Mouse (Mus musculus) liver, embryonic 14.5 days (tissue): ENCODE results near the gene Siae. TPM values are rescaled to one million over a fixed set of nuclear protein-coding genes. Genes with fewer than 3 reads are reported as not detected.

Experiments
- ATAC-seq: fragments of 200-750 bp; cut with Nextera tagmentation; 2 replicates; pipeline ENCODE4 v1.8.0; 2017; ENCODE audit warnings: moderate number of reproducible peaks, mild to moderate bottlenecking, moderate library complexity; ENCODE audit not compliant: insufficient read depth
- DNase-seq, 3 experiments: peaks; one replicate each; pipeline ENCODE4 v3.0.0-alpha.2; 2012 to 2013; ENCODE audit warnings: low read depth in 3 of 3, low spot score in 3 of 3
- H3K27ac ChIP-seq: fragments of 300-500 bp; sonication (generic); 2 replicates; pipeline ENCODE4 v1.5.1; 2014; ENCODE audit warnings: moderate library complexity, mild to moderate bottlenecking, control low read depth, inconsistent platforms
- H3K27me3 ChIP-seq: fragments of 300-500 bp; sonication (generic); 2 replicates; pipeline ENCODE4 v1.6.1; 2014; ENCODE audit warnings: mild to moderate bottlenecking, low read length, moderate library complexity; ENCODE audit not compliant: control insufficient read depth, insufficient read depth
- H3K36me3 ChIP-seq: fragments of 300-500 bp; sonication (generic); replicated peaks from 2 replicates; pipeline ENCODE4 v1.6.1; 2014; ENCODE audit warnings: low read depth; ENCODE audit not compliant: control insufficient read depth, insufficient read depth
- H3K4me1 ChIP-seq, 2 experiments: fragments of 200-500 bp in 1 of 2; fragments of 300-500 bp in 1 of 2; sonication (generic) in 1 of 2; replicated peaks; 2 replicates each; pipeline ENCODE4 v1.6.1; 2012 to 2014; ENCODE audit warnings: antibody characterized with exemption in 1 of 2, inconsistent platforms in 1 of 2, low read length in 1 of 2; ENCODE audit not compliant: control insufficient read depth in 2 of 2, insufficient read depth in 2 of 2
- H3K4me2 ChIP-seq: fragments of 300-500 bp; sonication (generic); 2 replicates; pipeline ENCODE4 v1.6.1; 2014; ENCODE audit warnings: low read depth, mild to moderate bottlenecking, control low read depth, moderate library complexity
- H3K4me3 ChIP-seq, 2 experiments: fragments of 200-500 bp in 1 of 2; fragments of 300-500 bp in 1 of 2; sonication (generic) in 1 of 2; 2 replicates each; pipeline ENCODE4 v1.5.1; 2012 to 2014; ENCODE audit warnings: low read depth in 2 of 2, low read length in 2 of 2, mild to moderate bottlenecking in 2 of 2, control low read depth in 1 of 2, inconsistent platforms in 1 of 2, moderate library complexity in 1 of 2; ENCODE audit not compliant: insufficient read depth in 1 of 2
- H3K9ac ChIP-seq: fragments of 300-500 bp; sonication (generic); replicated peaks from 2 replicates; pipeline ENCODE4 v1.6.1; 2014; ENCODE audit warnings: mild to moderate bottlenecking, control low read depth, moderate library complexity
- H3K9me3 ChIP-seq: fragments of 300-500 bp; sonication (generic); 2 replicates; pipeline ENCODE4 v1.6.1; 2016; ENCODE audit warnings: low read length, mixed read lengths; ENCODE audit not compliant: control insufficient read depth
- CTCF ChIP-seq: IDR thresholded peaks from 2 replicates; pipeline ENCODE4 v1.5.1; 2016; ENCODE audit warnings: antibody characterized with exemption, low read depth, control low read depth
- EP300 ChIP-seq: IDR thresholded peaks from 2 replicates; pipeline ENCODE4 v1.6.1; 2016; ENCODE audit warnings: antibody characterized with exemption, low read depth
- WGBS: fragments of 180-500 bp; shearing (Covaris S2); extraction: QIAGEN DNeasy Blood & Tissue Kit; methylation state at CpG from one replicate; pipeline ENCODE4 v1.1.7; 2014; ENCODE audit not compliant: insufficient replicate concordance; 5-methylcytosine and 5-hydroxymethylcytosine counted together
- polyA plus RNA-seq, 2 experiments: library from polyadenylated mRNA; depleted of rRNA in 1 of 2; stranded (reverse) in 1 of 2; unstranded in 1 of 2; fragments of >200 nt; fragmentation: Nextera tagmentation in 1 of 2; extraction: Ambion mirVana in 1 of 2; gene quantifications; 2 replicates each; pipeline versions ENCODE4 v1.2.1 to v1.2.3; 2012 to 2014

The Siae gene
- polyA plus RNA-seq, 2 experiments, result 2.2 to 5.7 TPM

GRCm38 (mm10) chr9:37656439-37656881 is 101.0 kb downstream of the Siae start:
- DNase-seq (peak in 1 of 3 experiments; percentile 31), ATAC-seq (peak; percentile 30; the same call in 1 of the 2 replicates)
- TF ChIP-seq CTCF (no peak), EP300 (no peak)
- peaks cover 3 to 11% of the 10 kb centered on the region in 2 experiments; a peak in 3 of 4 replicates for H3K4me1 ChIP-seq
- peak overlapping the region; percentile 87 for H3K9ac ChIP-seq
- whole genome bisulfite sequencing, result 1% methylated on average over 10 of the region's 10 CpGs
- peaks cover 19% of the 10 kb centered on the region for H3K36me3 ChIP-seq
- peak overlapping the region; percentile 83 for H3K4me2 ChIP-seq
- H3K4me3 ChIP-seq, result peak overlapping the region; percentile 81 to 86
- H3K27me3 ChIP-seq, result no peaks in the 10 kb centered on the region; the same call in 1 of the 2 replicates
- H3K27ac ChIP-seq, result peak overlapping the region; percentile 38
- no peaks in the 10 kb centered on the region for H3K9me3 ChIP-seq

GRCm38 (mm10) chr9:37656931-37657481 is 101.5 kb downstream of the Siae start, which contains the start of gene Tbrg1:
Gene Tbrg1, minus strand, starts transcription at chr9:37657312.
- DNase-seq (peak; percentile 72 to 80 (median 74)), ATAC-seq (peak; percentile 89)
- peak within 1 kb of the TSS; percentile 81 to 86 for H3K4me3 ChIP-seq
- peak; percentile 63 for TF ChIP-seq EP300
- TF ChIP-seq CTCF, result no peak
- no peaks in the 10 kb centered on the region for H3K9me3 ChIP-seq
- peaks cover 19% of the 10 kb centered on the region for H3K36me3 ChIP-seq
- H3K9ac ChIP-seq, result peak within 1 kb of the TSS; percentile 87
- peak within 1 kb of the TSS; percentile 38 for H3K27ac ChIP-seq
- under 1% methylated on average over 36 of the region's 36 CpGs for WGBS
- H3K27me3 ChIP-seq, result no peaks in the 10 kb centered on the region; the same call in 1 of the 2 replicates
- H3K4me2 ChIP-seq, result peak within 1 kb of the TSS; percentile 83
- H3K4me1 ChIP-seq, result peaks cover 3 to 11% of the 10 kb centered on the region in 2 experiments; a peak in 3 of 4 replicates

- Histone ChIP-seq H3K9me3 (no peaks in the 10 kb centered on the region), H3K36me3 (peaks cover 1% of the 10 kb centered on the region; the same call in 1 of the 2 replicates), H3K9ac (no peak overlapping the region), H3K27ac (no peak overlapping the region), H3K27me3 (no peaks in the 10 kb centered on the region; the same call in 1 of the 2 replicates), H3K4me2 (no peak overlapping the region), H3K4me1 (peaks cover 3 to 11% of the 10 kb centered on the region in 2 experiments; a peak in 3 of 4 replicates), H3K4me3 (no peak overlapping the region)
- ATAC-seq (no peak), DNase-seq (no peak)
- 59% methylated on average over 6 of the region's 6 CpGs for WGBS
- TF ChIP-seq CTCF, result no peak
- no peak for TF ChIP-seq EP300
Measured at GRCm38 (mm10) chr9:37659413-37659812, 103.9 kb downstream of the Siae start.

DNA sequence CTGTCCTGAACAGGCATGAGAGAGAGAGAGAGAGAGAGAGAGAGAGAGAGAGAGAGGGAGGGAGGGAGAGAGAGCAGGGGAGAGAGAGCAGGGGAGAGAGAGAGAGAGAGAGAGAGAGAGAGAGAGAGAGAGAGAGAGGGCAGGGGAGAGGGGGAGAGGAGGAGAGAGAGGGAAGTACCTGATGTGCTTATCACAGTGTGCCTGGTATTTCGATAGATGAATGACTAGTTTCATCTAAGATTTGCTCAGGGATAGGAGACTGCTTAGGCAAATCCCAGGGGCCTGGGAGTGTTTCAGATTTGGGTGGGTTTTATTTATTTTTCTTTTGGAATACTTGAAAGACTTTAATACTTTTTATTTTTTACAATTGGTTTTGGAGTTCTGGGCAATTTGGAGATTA is 107.7 kb downstream of the Siae start:
- Histone ChIP-seq H3K9me3 (no peaks in the 10 kb centered on the region), H3K27ac (no peak overlapping the region), H3K9ac (no peak overlapping the region)

GRCm38 (mm10) chr9:37664604-37665003 is 109.1 kb downstream of the Siae start:
- H3K4me3 ChIP-seq, result no peak overlapping the region
- no peak for DNase-seq
- TF ChIP-seq EP300 (no peak), CTCF (no peak)
- H3K9me3 ChIP-seq, result no peaks in the 10 kb centered on the region
- 39% methylated on average over 2 of the region's 2 CpGs for WGBS
- H3K4me1 ChIP-seq, result no peaks in the 10 kb centered on the region
- H3K27ac ChIP-seq, result no peak overlapping the region
- H3K9ac ChIP-seq, result no peak overlapping the region
- no peak for ATAC-seq
- no peaks in the 10 kb centered on the region for H3K36me3 ChIP-seq
- H3K4me2 ChIP-seq, result no peak overlapping the region
- H3K27me3 ChIP-seq, result no peaks in the 10 kb centered on the region; the same call in 1 of the 2 replicates

More for the DNA sequence above, 107.7 kb downstream of the Siae start:
- H3K36me3 ChIP-seq, result no peaks in the 10 kb centered on the region
- no peak overlapping the region for H3K4me2 ChIP-seq
- no peak for TF ChIP-seq EP300
- no peak for TF ChIP-seq CTCF
- ATAC-seq (no peak), DNase-seq (no peak)
- no peaks in the 10 kb centered on the region; the same call in 1 of the 2 replicates for H3K27me3 ChIP-seq
- no peaks in the 10 kb centered on the region for H3K4me1 ChIP-seq
- 54% methylated on average over 1 of the region's 1 CpGs for WGBS
- H3K4me3 ChIP-seq, result no peak overlapping the region
